Mouse (Mus musculus) lung, adult 2 months (tissue): ENCODE results near the gene Mybpc1. TPM values are rescaled to one million over a fixed set of nuclear protein-coding genes. Genes with fewer than 3 reads are reported as not detected.
A peak's percentile ranks its signal among the peaks of the same experiment; 100 is the strongest.

Source experiments
- DNase-seq: peaks from one replicate; pipeline ENCODE4 v3.0.0; 2022
- H3K4me1 ChIP-seq: fragments of 200-500 bp; 2 replicates; pipeline ENCODE4 v1.6.1; 2011; ENCODE audit warnings: low read length; ENCODE audit not compliant: control insufficient read depth, insufficient read depth
- H3K4me3 ChIP-seq: fragments of 200-500 bp; replicated peaks from 2 replicates; pipeline ENCODE3; 2011; ENCODE audit warnings: low read depth, mild to moderate bottlenecking, control low read depth, low read length; ENCODE audit errors: extremely low read depth
- CTCF ChIP-seq: fragments of 200-500 bp; IDR thresholded peaks from 2 replicates; pipeline ENCODE4 v1.5.1; 2011; ENCODE audit warnings: mild to moderate bottlenecking, low read length, control low read depth; ENCODE audit not compliant: insufficient read depth
- POLR2A ChIP-seq: fragments of 200-500 bp; IDR thresholded peaks from 2 replicates; pipeline ENCODE4 v1.6.1; 2011; ENCODE audit warnings: low read depth, mild to moderate bottlenecking, control low read depth, low read length, borderline replicate concordance; ENCODE audit errors: extremely low read depth
- WGBS: fragments of 180-500 bp; shearing (Covaris S2); methylation state at CpG from one replicate; pipeline ENCODE4 v1.1.7; 2018; 5-methylcytosine and 5-hydroxymethylcytosine counted together
- polyA plus RNA-seq: library from polyadenylated mRNA; depleted of rRNA; stranded (reverse); fragments of >200 nt; gene quantifications from 2 replicates; pipeline ENCODE4 v1.2.3, GENCODE M21; 2012; rRNA removed

The Mybpc1 gene
- polyA plus RNA-seq, result 18.2 TPM in 1 of 2 replicates, not detected in the other

DNA sequence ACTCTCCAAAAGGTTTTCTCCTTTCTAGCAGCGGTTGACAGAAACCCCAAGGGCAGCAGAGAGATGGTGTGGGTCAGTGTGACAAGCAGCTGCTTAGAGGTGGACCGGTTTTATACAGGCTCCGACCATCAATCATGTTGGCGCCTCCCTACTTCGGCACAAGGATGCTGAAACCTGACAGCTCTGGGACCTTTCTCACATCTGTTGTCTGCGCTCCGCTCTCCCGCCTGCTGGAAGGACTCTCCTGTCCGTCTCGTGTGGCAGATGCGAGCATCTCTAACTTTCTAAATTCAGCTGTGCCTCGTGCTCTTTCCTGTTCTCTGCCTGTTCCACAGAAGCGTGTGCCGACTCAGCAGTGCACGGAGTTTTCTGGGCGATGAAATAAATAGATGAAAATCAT, at the start of gene Mybpc1:
Gene Mybpc1 (minus strand): TSS at position 210 of the 400 bp plus-strand sequence.
- no peak for DNase-seq
- WGBS, result 18% methylated on average over 16 of the region's 16 CpGs
- TF ChIP-seq CTCF, result no peak
- H3K4me1 ChIP-seq, result no peaks in the 10 kb centered on the region
- H3K4me3 ChIP-seq, result no peak within 1 kb of the TSS

- DNase-seq, result no peak
- TF ChIP-seq POLR2A, result no peak
- no peak for TF ChIP-seq CTCF
- H3K4me3 ChIP-seq, result no peak overlapping the region
- WGBS, result 26% methylated on average over 5 of the region's 5 CpGs
- no peaks in the 10 kb centered on the region for H3K4me1 ChIP-seq
Measured at GRCm38 (mm10) chr10:88645448-88645847, 40.5 kb upstream of the Mybpc1 start.

- 67% methylated on average over 10 of the region's 10 CpGs for WGBS
- Histone ChIP-seq H3K4me1 (no peaks in the 10 kb centered on the region), H3K4me3 (no peak overlapping the region)
- no peak for DNase-seq
- no peak for TF ChIP-seq CTCF
- TF ChIP-seq POLR2A, result no peak
Measured at GRCm38 (mm10) chr10:88631330-88631953, 26.5 kb upstream of the Mybpc1 start.

DNA sequence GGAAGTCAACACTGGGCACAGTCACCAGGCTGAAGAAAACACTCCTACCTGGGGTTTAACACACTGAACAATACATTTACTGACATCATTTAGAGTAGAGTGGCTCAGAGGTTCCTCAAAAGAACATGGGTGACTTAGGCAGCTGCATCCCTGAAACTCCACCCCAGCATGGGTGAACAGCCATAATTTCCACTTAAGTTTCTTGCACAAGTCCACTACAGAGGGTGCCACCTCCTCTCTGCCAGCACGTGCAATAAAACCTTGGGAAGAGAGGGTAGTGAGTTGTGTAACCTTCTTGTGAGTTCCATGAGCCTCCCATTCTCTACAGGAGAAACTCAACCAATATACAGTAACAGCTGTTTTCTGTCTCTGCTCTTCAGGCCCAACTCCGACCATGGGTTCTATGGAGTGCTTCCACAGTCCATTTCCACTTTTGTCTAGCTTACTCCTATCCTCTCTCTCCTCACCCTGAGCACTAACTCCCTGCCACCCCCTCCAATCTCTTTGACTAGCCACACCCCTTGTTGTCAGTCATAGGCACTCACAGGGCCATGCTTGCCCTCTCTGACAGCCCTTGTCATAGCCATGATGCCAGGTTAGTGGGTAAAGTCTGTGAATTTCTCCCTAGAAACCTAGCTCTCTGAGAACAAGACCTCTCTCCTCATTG, 25.8 kb upstream of the Mybpc1 start:
- DNase-seq, result no peak
- H3K4me3 ChIP-seq, result no peak overlapping the region

DNA sequence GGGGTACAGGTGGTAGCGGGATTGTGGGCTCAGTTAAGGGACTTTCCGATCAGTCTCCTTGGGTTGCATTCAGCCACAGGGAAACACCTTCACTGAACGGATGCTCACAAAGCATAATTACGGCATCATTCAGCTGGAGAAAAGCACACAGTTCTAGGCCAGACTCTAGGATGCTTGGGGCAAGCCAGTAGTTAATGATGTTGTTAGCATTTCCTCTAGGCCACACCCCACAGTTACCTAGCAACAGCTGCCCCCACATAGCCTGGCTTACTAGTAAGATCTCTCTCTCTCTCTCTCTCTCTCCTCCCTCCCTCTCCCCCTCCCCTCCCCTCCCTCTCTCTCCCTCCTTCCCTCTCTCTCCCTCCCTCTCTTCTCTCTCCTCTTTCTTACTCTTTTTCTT, 22.1 kb upstream of the Mybpc1 start:
- no peaks in the 10 kb centered on the region; the same call in 1 of the 2 replicates for H3K4me1 ChIP-seq
- WGBS, result 85% methylated on average over 4 of the region's 4 CpGs
- H3K4me3 ChIP-seq, result no peak overlapping the region
- no peak for TF ChIP-seq POLR2A
- TF ChIP-seq CTCF, result no peak
- no peak for DNase-seq

More for the DNA sequence above, 25.8 kb upstream of the Mybpc1 start:
- no peak for TF ChIP-seq POLR2A
- TF ChIP-seq CTCF, result no peak
- no peaks in the 10 kb centered on the region for H3K4me1 ChIP-seq
- WGBS, result 63% methylated on average over 2 of the region's 2 CpGs

DNA sequence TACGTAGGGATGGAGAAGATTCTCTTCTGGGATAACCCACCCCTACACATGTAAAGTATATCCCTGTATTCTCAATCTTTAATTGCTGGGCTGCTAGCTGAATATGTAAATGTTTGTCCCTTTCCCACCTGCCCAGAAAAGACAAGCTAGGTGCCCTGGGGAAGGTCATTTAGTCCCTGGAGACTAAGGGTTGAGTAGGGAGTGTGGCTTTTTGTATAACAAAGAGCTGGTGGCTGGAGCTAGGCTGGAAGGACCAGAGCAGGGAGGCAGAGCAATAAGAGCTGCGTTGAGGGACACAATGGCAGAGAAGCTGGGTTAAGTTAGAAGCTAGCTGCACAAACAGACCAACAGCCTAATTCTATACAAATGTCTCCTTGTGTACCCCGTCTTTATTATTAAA, 21.2 kb upstream of the Mybpc1 start:
- H3K4me1 ChIP-seq, result no peaks in the 10 kb centered on the region; the same call in 1 of the 2 replicates
- DNase-seq, result no peak
- TF ChIP-seq POLR2A (no peak), CTCF (no peak)
- no peak overlapping the region for H3K4me3 ChIP-seq
- 71% methylated on average over 3 of the region's 3 CpGs for WGBS

DNA sequence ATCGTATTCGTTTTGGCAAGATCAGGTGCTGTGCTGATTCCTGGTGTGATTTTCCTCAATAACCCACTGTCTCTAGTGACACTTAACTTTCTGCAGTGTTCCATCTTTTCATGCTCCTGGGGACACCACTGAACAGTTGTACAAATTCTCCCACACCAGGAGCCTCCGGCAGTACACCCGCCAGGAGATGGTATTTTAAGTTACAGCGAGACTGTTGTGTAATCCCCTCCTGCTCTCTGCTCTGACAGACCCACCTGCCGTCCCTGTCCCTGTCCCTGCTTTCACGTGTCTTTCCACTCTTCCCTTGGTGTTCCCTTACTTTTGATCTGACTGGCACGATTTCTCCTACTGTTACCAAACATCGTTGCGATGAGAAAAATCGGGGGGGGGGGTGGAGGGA, 19.3 kb upstream of the Mybpc1 start:
- 85% methylated on average over 11 of the region's 11 CpGs for WGBS
- TF ChIP-seq CTCF, result no peak
- no peak for TF ChIP-seq POLR2A

DNA sequence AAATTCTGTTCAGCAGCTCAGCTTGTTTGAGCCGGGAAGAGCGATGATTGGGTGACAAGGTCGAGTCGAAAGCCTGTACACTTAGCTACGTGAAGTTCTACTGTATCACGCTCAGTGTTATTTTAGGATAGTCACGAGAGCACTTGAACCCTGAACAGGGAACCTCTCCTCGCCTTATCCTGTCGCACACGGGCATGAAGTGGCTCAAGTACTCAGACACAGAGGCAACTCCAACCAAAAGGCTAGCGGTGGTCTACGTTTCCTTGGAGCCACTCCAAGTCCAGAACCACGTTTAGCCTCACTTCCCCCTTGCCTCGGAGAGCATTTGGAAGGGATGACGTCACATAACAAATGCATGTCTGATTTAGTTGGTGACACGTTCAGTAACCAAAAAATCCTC, 17.7 kb upstream of the Mybpc1 start:
- whole genome bisulfite sequencing, result 49% methylated on average over 16 of the region's 16 CpGs
- peak; percentile 8 for DNase-seq

More for the DNA sequence above, 19.3 kb upstream of the Mybpc1 start:
- Histone ChIP-seq H3K4me1 (no peaks in the 10 kb centered on the region; the same call in 1 of the 2 replicates), H3K4me3 (no peak overlapping the region)
- DNase-seq, result no peak

DNA sequence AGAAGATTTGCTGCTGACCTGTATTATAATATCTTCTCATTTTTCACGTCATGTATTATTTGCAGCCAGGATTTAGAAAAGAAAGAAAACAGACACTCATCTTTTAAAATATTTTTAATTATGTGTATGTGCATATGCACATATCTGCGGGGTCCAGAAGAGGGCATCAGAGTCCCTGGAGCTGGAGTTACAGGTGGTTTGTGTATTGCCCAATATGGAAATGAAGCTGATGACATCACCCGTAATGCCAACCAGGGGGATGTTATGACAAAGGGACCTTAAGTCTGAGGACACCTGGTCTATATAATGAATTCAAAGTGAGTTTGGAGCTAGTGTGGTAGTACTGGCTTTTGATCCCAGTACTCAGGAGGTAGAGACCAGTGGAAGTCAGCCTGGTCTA, 15.9 kb upstream of the Mybpc1 start:
- no peak for DNase-seq
- no peak overlapping the region for H3K4me3 ChIP-seq
- H3K4me1 ChIP-seq, result no peaks in the 10 kb centered on the region; the same call in 1 of the 2 replicates
- 93% methylated on average over 3 of the region's 3 CpGs for WGBS
- no peak for TF ChIP-seq POLR2A
- TF ChIP-seq CTCF, result no peak

More for the DNA sequence above, 17.7 kb upstream of the Mybpc1 start:
- H3K4me1 ChIP-seq, result no peaks in the 10 kb centered on the region; the same call in 1 of the 2 replicates
- no peak overlapping the region for H3K4me3 ChIP-seq
- TF ChIP-seq CTCF (no peak), POLR2A (no peak)

GRCm38 (mm10) chr10:88613051-88613450, 8.1 kb upstream of the Mybpc1 start:
- TF ChIP-seq CTCF (no peak), POLR2A (no peak)
- H3K4me1 ChIP-seq, result no peaks in the 10 kb centered on the region
- 88% methylated on average over 11 of the region's 11 CpGs for WGBS
- H3K4me3 ChIP-seq, result no peak overlapping the region
- no peak for DNase-seq
